Mouse (Mus musculus) layer of hippocampus, adult 11-12 months (tissue): ENCODE measurements around the gene Szt2.

Source experiments
- DNase-seq: peaks from one replicate; pipeline ENCODE4 v3.0.0; 2022; ENCODE audit warnings: low spot score

Gene Szt2

GRCm38 (mm10) chr4:118358159-118358895 lies 50.7 kb downstream of the Szt2 start:
- no peak for DNase-seq

DNA sequence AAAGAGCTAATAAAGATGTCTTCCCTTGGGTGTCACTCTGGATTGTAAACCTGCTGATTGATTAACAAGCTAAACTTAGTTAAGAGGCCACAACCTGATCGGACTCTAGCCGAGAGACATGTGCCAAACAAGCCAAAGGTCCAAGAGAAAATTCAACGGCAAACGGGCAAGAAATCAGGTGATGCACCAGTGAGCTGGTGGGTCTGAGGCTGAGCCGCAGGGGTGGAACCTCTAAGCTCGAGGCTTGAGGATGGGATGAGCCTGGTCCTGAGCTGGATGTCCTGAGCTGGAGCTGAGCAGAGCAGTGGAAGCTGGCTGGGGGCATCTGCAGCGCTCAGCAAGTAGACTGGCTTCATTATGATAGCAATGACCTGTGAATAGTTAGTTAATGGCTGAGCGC lies 51.6 kb downstream of the Szt2 start:
- DNase-seq = no peak

DNA sequence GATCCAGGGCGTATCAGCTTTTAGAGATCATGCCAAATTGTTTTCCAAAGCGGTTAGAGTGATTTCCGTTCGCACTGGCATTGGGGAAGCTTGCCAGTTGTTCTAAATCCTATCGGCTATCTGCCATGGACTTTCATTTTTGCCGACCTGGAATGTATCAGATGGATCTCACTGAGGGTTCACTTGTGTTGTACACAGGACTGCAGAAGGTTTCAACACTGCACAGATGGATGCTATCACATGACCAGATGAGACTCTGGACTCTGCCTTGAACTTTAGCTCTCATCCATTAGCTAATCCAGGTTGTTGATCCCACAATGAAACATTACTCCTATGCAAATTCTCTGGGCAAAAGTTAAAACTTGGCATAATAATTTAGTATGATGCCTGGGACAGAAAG lies 52.3 kb downstream of the Szt2 start:
- DNase-seq = no peak

- no peak for DNase-seq
Measured at GRCm38 (mm10) chr4:118354289-118354688, 54.8 kb downstream of the Szt2 start.

GRCm38 (mm10) chr4:118353689-118354088 lies 55.4 kb downstream of the Szt2 start:
- DNase-seq = no peak

DNA sequence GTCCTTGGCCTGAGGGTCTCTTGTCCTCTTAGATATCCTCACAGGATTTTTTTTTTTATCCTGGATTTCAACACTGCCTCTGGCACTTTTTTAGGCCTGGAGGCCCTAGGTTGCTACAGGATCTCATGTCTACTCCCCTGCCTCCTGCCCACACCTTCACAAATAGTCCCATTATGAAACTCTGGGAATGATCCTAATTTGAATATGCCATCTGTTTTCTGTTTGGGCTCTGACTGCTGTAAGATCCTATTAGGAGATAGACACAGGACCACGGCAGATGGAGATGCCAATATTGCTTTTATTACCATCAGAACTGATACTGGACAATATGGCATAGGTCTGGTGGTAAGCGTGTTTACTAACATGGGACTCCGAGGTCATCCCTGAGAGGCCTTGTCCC lies 57.2 kb downstream of the Szt2 start:
- DNase-seq = no peak

GRCm38 (mm10) chr4:118350864-118351263 lies 58.2 kb downstream of the Szt2 start:
- DNase-seq = no peak

GRCm38 (mm10) chr4:118347529-118348309 lies 61.4 kb downstream of the Szt2 start:
- no peak for DNase-seq

DNA sequence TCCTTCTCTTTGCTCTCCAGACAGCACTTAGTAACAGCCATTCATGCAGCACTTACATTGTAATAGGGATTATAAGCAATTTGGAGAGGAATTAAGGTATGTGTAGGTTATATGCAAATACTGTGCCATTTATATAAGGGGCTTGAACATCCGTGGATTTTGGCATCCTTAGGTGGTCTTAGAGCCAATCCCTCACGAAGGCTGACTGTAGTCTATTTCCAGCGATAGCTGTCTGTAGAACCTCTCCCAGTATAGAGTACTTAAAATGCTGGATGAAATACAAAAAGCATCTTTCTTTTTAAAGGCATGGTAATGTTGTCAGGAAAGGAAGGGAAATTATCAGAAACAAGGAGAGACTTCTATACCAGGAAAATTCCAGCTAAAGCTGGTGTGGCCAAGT lies 67.6 kb downstream of the Szt2 start:
- DNase-seq = no peak

DNA sequence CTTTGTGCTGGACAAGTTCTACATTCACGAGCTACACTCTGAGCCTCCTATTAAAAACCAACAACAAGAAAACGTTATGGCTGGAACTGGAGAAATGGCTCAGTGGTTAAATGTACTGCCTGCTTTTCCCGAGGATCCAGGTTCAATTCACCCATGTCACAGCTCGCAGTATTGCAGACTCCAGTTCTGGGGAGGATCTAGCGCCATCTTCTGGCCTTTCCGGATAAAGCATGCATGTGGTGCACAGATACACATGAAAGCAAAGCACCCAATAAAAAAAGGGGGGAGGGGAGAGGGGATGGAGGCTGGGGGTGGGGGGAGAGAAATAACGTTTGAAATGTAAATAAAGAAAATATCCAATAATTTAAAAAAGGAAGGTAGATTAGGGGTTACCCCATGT lies 72.4 kb downstream of the Szt2 start:
- peak; percentile 59 for DNase-seq

GRCm38 (mm10) chr4:118335991-118336390 lies 73.1 kb downstream of the Szt2 start:
- no peak for DNase-seq

DNA sequence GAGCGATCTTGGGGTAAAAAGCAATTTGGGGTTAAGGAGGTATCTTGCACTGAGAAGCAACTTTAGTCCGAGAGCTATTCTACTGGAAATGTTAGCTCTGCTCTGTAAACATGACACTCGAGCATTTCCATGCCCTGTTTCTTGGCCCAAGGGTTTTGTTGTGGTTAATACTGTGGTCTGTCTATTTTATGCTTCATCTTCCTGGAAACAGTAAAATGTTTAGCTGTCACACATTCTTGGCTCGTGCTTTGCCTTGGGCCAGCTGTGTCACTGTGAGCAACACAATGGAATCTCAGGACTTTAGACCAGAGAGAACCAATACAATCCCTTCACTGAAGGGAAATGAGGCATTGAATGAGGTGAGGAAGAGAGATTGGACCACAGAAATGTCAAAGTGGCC lies 77.3 kb downstream of the Szt2 start:
- no peak for DNase-seq

GRCm38 (mm10) chr4:118326476-118326875 lies 82.6 kb downstream of the Szt2 start:
- DNase-seq = no peak

GRCm38 (mm10) chr4:118320636-118321035 lies 88.4 kb downstream of the Szt2 start:
- no peak for DNase-seq

GRCm38 (mm10) chr4:118319706-118320344 lies 89.2 kb downstream of the Szt2 start:
- DNase-seq = no peak

- DNase-seq = no peak
Measured at GRCm38 (mm10) chr4:118316662-118317061, 92.4 kb downstream of the Szt2 start.

DNA sequence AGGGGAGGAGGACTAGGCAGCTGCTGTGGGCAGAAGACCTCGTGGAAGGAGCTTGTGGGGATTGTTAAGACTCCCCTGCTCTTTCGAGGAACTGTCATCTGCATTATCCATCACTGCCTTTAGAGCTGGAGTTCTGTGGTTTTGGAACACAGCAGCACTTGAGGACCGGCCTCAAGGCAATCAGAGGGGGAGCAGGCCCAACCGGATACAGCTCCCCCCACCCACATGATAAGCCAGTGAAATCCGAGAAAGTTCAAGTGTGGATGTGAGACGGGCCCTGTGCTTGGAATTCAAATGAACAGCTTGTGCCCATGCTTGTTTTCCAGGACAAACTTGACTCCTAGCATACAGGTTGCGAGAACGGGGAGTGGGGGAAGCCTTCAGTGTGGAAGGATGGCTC lies 93.8 kb downstream of the Szt2 start:
- no peak for DNase-seq
